Mouse (Mus musculus): ENCODE measurements at regions not wholly inside any gene's neighbourhood (a gene's known extent, or its start where the extent isn't known, plus 50 kb on each side); places are given as distances from the start of the nearest gene placed in this dataset.
"Not testable (repeated sequence)": the region's sequence is repeated elsewhere in the genome, so short reads cannot be mapped to it uniquely, and the experiment has no call there.

GRCm38 (mm10) chr12:77894238-77894637 lies 299.8 kb upstream of the Gm6657 start:
- no peaks in the 10 kb centered on the region for H3K27me3 ChIP-seq
- H3K4me1 ChIP-seq: no peaks in the 10 kb centered on the region
- no peak overlapping the region for H3K4me2 ChIP-seq (replicated peaks)
- H3K9me3 ChIP-seq: no peaks in the 10 kb centered on the region
- H3K36me3 ChIP-seq: no peaks in the 10 kb centered on the region
- H3K4me3 ChIP-seq: no peak overlapping the region
- no peak overlapping the region for H3K27ac ChIP-seq
- no peak overlapping the region for H3K9ac ChIP-seq
- no peak for ATAC-seq (ENCODE audit: insufficient number of reproducible peaks, insufficient read depth, low FRiP score, low TSS enrichment)

GRCm38 (mm10) chr12:77895508-77895907 lies 298.5 kb upstream of the Gm6657 start:
- Histone ChIP-seq H3K9me3 (no peaks in the 10 kb centered on the region), H3K9ac (no peak overlapping the region), H3K4me1 (no peaks in the 10 kb centered on the region), H3K36me3 (no peaks in the 10 kb centered on the region), H3K27me3 (no peaks in the 10 kb centered on the region), H3K4me3 (no peak overlapping the region), H3K27ac (no peak overlapping the region), H3K4me2 (replicated peaks) (no peak overlapping the region)
- ATAC-seq (ENCODE audit: insufficient number of reproducible peaks, insufficient read depth, low FRiP score, low TSS enrichment): no peak
- 63% methylated on average over 2 of the region's 2 CpGs for WGBS

GRCm38 (mm10) chr12:77898974-77899373 lies 295.1 kb upstream of the Gm6657 start:
- H3K27me3 ChIP-seq; ATAC-seq (ENCODE audit: insufficient number of reproducible peaks, insufficient read depth, low FRiP score, low TSS enrichment); H3K9ac ChIP-seq; H3K4me1 ChIP-seq; H3K9me3 ChIP-seq; H3K36me3 ChIP-seq; H3K27ac ChIP-seq; H3K4me3 ChIP-seq; H3K4me2 ChIP-seq (replicated peaks): not testable (repeated sequence)
- 76% methylated on average over 2 of the region's 2 CpGs for WGBS

GRCm38 (mm10) chr12:77901254-77901653 lies 292.8 kb upstream of the Gm6657 start:
- Histone ChIP-seq H3K4me3 (no peak overlapping the region), H3K9ac (no peak overlapping the region), H3K27me3 (no peaks in the 10 kb centered on the region), H3K36me3 (no peaks in the 10 kb centered on the region), H3K9me3 (no peaks in the 10 kb centered on the region), H3K4me2 (replicated peaks) (no peak overlapping the region), H3K27ac (no peak overlapping the region), H3K4me1 (no peaks in the 10 kb centered on the region)
- 89% methylated on average over 1 of the region's 1 CpGs for WGBS
- no peak for ATAC-seq (ENCODE audit: insufficient number of reproducible peaks, insufficient read depth, low FRiP score, low TSS enrichment)

GRCm38 (mm10) chr12:77912863-77913554 lies 281.0 kb upstream of the Gm6657 start:
- no peak overlapping the region for H3K27ac ChIP-seq
- H3K9me3 ChIP-seq: no peaks in the 10 kb centered on the region
- no peaks in the 10 kb centered on the region for H3K4me1 ChIP-seq
- ATAC-seq (ENCODE audit: insufficient number of reproducible peaks, insufficient read depth, low FRiP score, low TSS enrichment): no peak
- no peak overlapping the region for H3K9ac ChIP-seq
- H3K36me3 ChIP-seq: no peaks in the 10 kb centered on the region
- H3K4me2 ChIP-seq (replicated peaks): no peak overlapping the region
- no peaks in the 10 kb centered on the region for H3K27me3 ChIP-seq
- H3K4me3 ChIP-seq: no peak overlapping the region
- 23% methylated on average over 4 of the region's 4 CpGs for WGBS

- WGBS: 82% methylated on average over 4 of the region's 4 CpGs
- Histone ChIP-seq H3K36me3 (no peaks in the 10 kb centered on the region), H3K27me3 (no peaks in the 10 kb centered on the region), H3K4me1 (no peaks in the 10 kb centered on the region), H3K27ac (no peak overlapping the region), H3K4me2 (replicated peaks) (no peak overlapping the region), H3K4me3 (no peak overlapping the region), H3K9ac (no peak overlapping the region), H3K9me3 (no peaks in the 10 kb centered on the region)
- no peak for ATAC-seq (ENCODE audit: insufficient number of reproducible peaks, insufficient read depth, low FRiP score, low TSS enrichment)
These were observed 265.3 kb upstream of the Gm6657 start for GRCm38 (mm10) chr12:77928729-77929128.

- Histone ChIP-seq H3K27ac (no peak overlapping the region), H3K27me3 (no peaks in the 10 kb centered on the region), H3K4me3 (no peak overlapping the region), H3K9ac (no peak overlapping the region), H3K9me3 (no peaks in the 10 kb centered on the region), H3K4me1 (no peaks in the 10 kb centered on the region), H3K4me2 (replicated peaks) (no peak overlapping the region), H3K36me3 (no peaks in the 10 kb centered on the region)
- no peak for ATAC-seq (ENCODE audit: insufficient number of reproducible peaks, insufficient read depth, low FRiP score, low TSS enrichment)
- WGBS: 72% methylated on average over 1 of the region's 1 CpGs
These were observed 264.5 kb upstream of the Gm6657 start for GRCm38 (mm10) chr12:77929571-77929970.

- no peak overlapping the region for H3K4me2 ChIP-seq (replicated peaks)
- no peak for ATAC-seq (ENCODE audit: insufficient number of reproducible peaks, insufficient read depth, low FRiP score, low TSS enrichment)
- no peaks in the 10 kb centered on the region for H3K36me3 ChIP-seq
- H3K27me3 ChIP-seq: no peaks in the 10 kb centered on the region
- WGBS: 64% methylated on average over 8 of the region's 8 CpGs
- no peak overlapping the region for H3K4me3 ChIP-seq
- H3K27ac ChIP-seq: no peak overlapping the region
- no peaks in the 10 kb centered on the region for H3K9me3 ChIP-seq
- no peak overlapping the region for H3K9ac ChIP-seq
- H3K4me1 ChIP-seq: no peaks in the 10 kb centered on the region
These were observed 250.1 kb upstream of the Gm6657 start for GRCm38 (mm10) chr12:77943960-77944359.

- Histone ChIP-seq H3K36me3 (no peaks in the 10 kb centered on the region), H3K4me3 (no peak overlapping the region), H3K27me3 (no peaks in the 10 kb centered on the region), H3K4me2 (replicated peaks) (peak overlapping the region; percentile 28), H3K9me3 (no peaks in the 10 kb centered on the region), H3K9ac (no peak overlapping the region), H3K27ac (no peak overlapping the region), H3K4me1 (no peaks in the 10 kb centered on the region)
- no peak for ATAC-seq (ENCODE audit: insufficient number of reproducible peaks, insufficient read depth, low FRiP score, low TSS enrichment)
- 35% methylated on average over 16 of the region's 16 CpGs for WGBS
These were observed 244.5 kb upstream of the Gm6657 start for GRCm38 (mm10) chr12:77949474-77950017.

- Histone ChIP-seq H3K36me3 (no peaks in the 10 kb centered on the region), H3K27ac (no peak overlapping the region), H3K27me3 (no peaks in the 10 kb centered on the region), H3K9ac (no peak overlapping the region), H3K9me3 (no peaks in the 10 kb centered on the region), H3K4me2 (replicated peaks) (no peak overlapping the region), H3K4me1 (no peaks in the 10 kb centered on the region), H3K4me3 (no peak overlapping the region)
- no peak for ATAC-seq (ENCODE audit: insufficient number of reproducible peaks, insufficient read depth, low FRiP score, low TSS enrichment)
- 44% methylated on average over 2 of the region's 2 CpGs for WGBS
These were observed 241.6 kb upstream of the Gm6657 start for GRCm38 (mm10) chr12:77952492-77952891.

GRCm38 (mm10) chr12:77962631-77963030 lies 231.4 kb upstream of the Gm6657 start:
- Histone ChIP-seq H3K4me3 (no peak overlapping the region), H3K27me3 (no peaks in the 10 kb centered on the region), H3K9me3 (no peaks in the 10 kb centered on the region), H3K36me3 (no peaks in the 10 kb centered on the region), H3K4me1 (no peaks in the 10 kb centered on the region), H3K9ac (no peak overlapping the region), H3K27ac (no peak overlapping the region), H3K4me2 (replicated peaks) (no peak overlapping the region)
- 87% methylated on average over 6 of the region's 6 CpGs for WGBS
- no peak for ATAC-seq (ENCODE audit: insufficient number of reproducible peaks, insufficient read depth, low FRiP score, low TSS enrichment)

GRCm38 (mm10) chr12:77968543-77968942 lies 225.5 kb upstream of the Gm6657 start:
- no peak overlapping the region for H3K4me2 ChIP-seq (replicated peaks)
- H3K27ac ChIP-seq: no peak overlapping the region
- no peak overlapping the region for H3K4me3 ChIP-seq
- WGBS: 52% methylated on average over 3 of the region's 3 CpGs
- no peak overlapping the region for H3K9ac ChIP-seq
- H3K9me3 ChIP-seq: no peaks in the 10 kb centered on the region
- no peak for ATAC-seq (ENCODE audit: insufficient number of reproducible peaks, insufficient read depth, low FRiP score, low TSS enrichment)
- H3K4me1 ChIP-seq: no peaks in the 10 kb centered on the region
- H3K36me3 ChIP-seq: no peaks in the 10 kb centered on the region
- H3K27me3 ChIP-seq: no peaks in the 10 kb centered on the region
